Mouse (Mus musculus) monocyte, adult 5-6 weeks (primary cell): ENCODE measurements at regions not wholly inside any gene's neighbourhood (a gene's known extent, or its start where the extent isn't known, plus 50 kb on each side); places are given as distances from the start of the nearest gene placed in this dataset.

ENCODE experiments used
- ATAC-seq: fragments of 153-309, 156-312 bp; replicated peaks from 2 replicates; pipeline ENCODE4 v1.8.0; 2017; ENCODE audit warnings: mild to moderate bottlenecking; ENCODE audit not compliant: low TSS enrichment, insufficient number of reproducible peaks, severe bottlenecking, poor library complexity, low FRiP score

DNA sequence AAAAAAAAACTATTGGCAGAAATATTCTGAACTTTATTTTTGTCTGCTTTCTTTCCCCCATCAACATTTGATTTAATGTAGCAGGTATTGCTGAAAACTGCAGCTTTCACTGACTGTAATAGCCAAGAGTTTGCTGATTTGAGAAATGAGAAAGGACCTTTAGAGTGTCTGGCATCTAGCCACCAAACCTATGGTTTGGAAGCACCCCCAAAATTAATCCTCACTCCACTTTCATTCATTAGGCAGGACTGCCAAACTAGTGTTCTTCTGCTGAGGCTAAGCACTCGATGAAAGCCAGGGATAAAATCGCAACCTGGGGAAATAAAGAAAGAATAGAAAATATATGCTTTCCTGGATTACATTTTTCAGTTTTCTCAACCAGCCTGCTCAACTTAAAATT lies 320.4 kb downstream of the Atp6ap1l start:
- no peak for ATAC-seq

DNA sequence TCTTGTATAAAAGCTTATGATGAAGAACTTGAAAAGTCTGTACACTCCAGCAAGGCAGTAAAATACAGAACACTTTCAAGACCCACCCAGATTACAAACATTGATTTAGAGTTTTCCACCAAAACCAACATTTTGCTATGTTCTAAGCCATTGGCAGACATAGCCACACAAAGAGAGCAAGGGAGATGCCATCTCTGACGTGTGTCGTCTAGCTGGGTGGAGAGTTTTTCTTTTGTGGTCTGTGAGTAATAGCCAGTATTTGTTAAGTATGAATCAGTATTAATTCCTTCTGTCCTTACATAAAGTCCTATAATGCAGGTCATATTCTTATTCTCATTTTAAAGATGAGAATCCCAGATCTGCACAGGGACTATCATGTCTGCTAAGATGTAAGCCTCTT lies 329.8 kb downstream of the Atp6ap1l start:
- ATAC-seq, result no peak

DNA sequence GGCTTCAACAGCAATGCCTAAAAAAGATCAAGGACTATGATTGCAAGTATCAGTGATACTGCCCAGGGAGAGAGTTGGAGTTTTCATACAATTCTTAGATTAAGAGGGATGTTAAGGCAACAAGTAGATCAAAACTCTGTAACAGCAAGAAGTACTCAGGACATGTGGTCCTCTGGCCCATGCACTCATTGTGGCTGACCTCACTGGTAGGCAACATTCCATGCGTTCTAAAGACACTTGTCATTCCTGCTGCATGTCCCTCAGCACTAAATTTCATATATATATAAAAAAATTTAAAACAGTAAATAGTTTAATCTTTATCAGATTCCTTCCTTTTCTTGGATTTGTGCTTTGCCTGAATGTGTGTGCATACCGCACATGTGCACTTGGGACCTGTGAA lies 332.6 kb downstream of the Atp6ap1l start:
- no peak for ATAC-seq

DNA sequence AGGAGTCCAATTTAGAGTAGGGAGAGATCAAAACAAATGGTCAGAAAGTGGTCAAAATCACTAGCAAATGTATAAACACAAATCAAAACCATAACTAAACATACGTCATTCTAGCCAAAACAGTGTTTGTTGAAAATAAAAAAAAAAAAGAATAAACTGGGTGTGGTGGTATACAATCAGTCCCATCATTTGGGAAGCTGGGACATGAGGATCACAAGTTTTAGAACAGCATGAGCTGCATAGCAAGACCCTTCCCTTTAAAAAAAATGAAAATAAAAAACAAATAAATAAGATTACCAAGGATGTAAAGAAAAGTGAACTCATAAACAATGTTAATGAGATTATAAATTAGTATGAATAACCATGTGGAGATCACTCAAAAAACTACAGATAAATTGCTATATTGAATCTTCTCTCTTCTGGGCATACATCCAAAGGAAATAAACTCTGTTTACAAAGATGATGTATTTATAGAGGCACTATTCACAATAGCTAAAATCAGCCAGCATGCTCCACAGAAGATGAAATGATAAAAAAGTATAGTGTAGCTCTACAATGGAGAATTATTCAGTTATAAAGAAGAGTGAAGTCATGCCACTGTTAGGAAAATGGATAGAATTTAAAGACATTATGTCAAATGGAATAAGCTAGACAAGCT lies 341.8 kb downstream of the Atp6ap1l start:
- no peak for ATAC-seq

DNA sequence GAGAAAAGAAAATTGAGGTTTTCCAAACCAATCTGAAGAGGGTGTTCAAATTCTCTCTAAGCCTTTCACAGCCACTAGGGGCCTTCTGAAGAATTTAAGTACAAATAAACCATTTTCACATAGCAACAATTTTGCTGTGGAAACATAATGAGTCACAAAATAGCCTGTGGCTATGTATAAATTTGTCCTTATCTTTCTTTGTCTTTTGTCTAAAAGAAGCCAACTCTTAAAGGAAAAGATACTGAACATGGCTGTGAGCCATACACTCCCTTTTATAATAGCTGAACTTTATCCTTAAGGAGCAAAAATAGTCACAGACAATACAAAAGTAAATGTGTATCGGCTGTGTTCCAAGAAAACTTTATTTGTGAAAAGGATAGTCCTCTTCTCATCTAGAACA lies 345.1 kb downstream of the Atp6ap1l start:
- no peak for ATAC-seq

DNA sequence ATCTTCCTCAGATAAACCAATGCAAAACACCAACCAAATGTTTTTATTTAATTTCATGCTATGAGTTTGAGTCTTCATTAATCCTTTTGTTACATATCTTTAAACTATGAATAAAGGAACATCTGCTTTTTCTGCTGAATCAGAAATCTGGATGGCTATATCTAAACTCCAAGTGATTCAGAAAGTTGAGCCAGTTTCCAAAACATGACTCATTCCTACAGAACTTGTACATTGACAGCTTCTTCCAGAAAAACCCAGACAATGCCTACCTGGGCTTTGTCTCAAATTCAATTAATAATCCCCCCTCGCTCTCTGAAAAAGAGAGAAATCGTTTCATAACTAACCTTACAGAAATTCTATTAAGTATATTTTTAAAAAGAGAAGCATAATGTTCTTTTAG lies 345.7 kb downstream of the Atp6ap1l start:
- no peak for ATAC-seq

DNA sequence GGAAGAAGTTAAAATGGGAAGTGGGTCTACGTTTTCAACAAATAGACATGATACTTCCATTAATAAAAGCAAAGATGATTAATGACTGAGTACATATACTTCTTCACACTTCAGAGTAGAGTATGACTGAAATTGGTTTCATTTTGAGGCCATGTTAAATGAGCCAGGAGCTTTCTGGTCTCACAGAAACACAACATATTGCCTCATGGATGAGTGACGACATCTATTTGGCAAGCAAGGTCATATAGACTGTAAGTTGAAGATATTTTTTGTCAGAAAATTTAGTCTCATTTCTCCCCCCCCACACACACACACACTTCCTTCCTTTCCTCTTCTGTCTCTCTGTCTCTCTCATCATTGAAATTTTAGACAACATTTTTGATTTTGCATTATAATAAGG lies 354.0 kb downstream of the Atp6ap1l start:
- no peak for ATAC-seq

DNA sequence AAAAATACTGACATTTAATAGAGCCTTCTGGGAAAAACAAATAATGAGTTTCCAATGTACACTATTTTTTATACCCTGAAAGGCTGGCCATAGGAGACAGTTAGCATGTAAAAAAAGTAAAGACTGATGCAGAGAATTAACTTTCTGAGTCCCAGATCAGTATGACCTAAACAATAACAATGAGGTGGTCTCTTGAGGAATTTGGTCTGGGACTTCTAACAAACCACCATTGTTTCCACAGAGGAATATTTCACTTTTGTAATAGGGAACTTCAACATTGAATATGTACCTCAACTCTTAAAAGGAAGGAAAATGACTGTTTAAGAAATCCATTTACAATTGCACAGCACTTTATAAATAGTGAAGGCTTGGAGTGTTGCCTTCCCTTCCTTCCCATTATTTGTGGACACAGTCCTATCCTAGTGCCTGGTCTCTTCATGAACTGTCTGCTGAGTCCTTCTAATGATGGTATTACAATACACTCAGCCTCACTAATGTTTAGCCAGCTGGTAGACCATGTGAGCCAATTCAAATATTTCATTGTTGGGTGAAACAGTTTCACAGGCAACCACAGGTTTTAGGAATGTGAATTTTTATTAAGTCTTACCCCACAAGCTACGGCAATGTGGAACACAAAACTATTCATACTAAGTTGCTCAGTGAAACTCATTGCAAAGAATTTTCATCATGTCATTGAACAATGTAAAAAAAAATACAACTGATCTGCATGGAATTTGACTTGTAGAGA lies 358.7 kb downstream of the Atp6ap1l start:
- no peak for ATAC-seq

DNA sequence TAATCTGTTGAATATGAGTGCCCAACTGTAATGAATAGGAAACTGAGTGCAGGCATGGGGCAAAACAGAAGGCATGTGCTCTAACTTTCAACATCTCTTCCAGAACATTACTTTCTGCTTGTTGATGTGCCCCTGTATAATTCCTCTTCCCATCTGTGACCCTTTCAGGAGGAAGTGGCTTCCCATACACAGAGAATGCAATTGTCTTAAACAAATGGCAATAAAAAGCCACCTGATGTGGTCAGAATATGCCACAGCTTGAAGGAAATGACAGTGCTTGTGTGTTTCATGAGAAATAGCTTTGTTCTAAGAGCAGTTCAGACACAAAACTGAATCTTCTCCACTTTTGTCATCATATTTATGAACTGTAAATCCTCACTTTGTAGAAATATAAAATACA lies 359.3 kb downstream of the Atp6ap1l start:
- no peak for ATAC-seq

DNA sequence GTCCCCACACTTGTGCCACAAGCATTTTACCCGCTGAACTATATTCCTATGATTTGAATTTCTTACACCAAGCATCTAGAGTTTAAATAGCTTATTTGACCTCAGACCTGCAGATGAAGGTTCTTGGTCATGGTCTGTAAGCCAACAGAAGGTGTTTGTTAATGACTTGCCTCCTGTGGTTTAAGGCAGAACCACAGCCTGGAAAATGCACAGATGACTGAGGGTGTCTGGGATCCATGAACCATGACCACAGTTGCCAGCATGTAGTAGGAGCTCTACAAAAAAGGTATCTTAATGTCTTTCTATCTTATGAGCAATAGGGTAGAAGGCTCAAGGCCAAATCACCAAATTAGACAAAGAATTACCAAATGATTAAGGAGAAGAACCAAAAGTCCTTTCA lies 367.6 kb downstream of the Atp6ap1l start:
- no peak for ATAC-seq

DNA sequence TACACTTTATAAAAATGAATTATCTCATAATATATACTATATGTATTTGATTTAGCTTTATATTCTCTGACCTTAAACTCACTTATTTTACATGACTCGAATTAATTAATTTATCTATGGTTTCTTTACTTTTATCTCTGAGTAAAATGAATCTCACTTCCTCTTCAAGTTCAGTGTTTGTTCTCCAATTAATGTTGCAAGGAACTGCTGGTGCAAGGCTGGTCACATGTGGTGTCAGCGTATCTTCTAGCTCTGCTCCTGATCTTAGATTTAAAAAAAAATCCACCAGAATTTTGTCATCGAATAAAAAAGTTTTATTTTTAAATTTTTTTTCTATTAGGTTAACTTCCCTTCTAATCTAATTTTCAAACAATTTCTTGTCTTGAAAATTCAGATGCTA lies 378.2 kb downstream of the Atp6ap1l start:
- no peak for ATAC-seq

DNA sequence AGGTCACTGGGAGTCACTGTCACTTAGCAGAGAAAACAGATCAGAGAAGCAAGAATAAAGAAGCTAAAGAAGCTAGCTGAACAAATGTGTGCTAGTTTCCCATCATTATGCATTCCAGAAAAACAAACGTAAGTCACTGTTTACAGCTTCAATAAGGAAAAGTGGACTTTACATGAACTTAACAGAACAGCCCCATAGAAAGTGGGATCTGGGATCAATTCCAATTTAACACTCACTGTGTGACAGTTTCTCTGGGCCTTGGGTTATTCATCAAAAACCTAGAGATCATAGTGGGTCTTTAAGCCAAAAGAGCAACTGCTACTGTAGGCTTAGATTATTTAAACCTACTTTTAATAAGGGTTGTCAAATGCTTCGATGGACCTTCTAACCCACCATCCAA lies 379.4 kb downstream of the Atp6ap1l start:
- no peak for ATAC-seq

DNA sequence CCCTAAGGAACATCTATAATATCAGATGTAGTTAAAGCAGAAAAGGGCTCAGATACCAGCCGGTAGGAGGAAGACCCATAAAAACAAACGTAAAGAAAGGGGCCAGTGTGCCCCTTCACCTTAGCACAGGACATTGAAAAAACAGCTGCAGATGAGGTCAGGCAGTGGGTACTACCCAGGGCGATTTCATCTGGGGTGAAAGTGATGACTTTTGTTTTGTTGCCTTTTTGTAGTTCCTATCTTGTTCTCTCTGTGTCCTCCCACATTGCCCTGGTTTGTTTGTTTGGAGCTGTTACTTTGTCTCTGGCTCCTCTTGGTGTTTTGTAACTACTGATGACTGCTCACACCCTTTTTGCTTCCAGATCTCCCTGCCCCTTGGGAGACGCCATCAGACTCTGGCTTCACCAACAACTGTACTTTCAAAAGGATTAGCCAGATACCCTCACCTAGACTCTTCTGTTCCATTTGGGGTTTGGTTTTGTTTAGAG lies 383.4 kb downstream of the Atp6ap1l start:
- no peak for ATAC-seq

DNA sequence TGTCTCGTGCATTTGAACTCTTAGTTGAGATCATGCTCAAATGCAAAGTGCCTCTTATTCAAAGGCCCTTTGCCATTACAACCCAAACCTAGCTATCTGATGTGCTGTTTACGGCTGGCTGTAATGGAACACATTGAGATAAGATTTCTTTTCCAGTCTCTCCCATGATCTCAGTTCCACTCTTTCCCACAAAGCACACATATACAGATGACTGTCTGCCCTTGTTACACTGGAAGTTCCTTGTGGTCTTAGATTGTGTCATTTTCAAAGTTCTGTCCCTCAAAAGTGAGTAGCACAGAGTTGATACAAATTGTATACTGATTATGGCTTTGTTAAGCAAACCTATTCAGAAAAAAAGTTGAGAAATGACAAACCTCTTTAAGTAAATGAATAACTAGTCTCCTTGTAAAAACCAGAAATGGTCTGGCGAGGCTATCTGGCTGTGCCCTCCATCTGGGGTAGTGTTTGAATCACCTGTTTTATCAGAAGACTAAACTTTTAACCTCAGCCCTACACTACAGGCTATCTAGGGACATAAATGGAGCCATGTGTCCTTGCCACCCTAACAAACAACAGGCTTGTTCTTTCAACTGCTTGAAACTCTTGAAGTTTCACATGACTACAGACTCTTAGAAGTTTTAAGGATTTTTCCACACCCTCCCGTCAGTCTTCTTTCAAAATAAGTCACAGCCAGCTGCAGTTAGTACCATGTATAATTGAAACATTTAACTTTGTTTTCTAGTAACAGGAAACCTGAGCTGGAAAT lies 384.0 kb downstream of the Atp6ap1l start:
- no peak for ATAC-seq

DNA sequence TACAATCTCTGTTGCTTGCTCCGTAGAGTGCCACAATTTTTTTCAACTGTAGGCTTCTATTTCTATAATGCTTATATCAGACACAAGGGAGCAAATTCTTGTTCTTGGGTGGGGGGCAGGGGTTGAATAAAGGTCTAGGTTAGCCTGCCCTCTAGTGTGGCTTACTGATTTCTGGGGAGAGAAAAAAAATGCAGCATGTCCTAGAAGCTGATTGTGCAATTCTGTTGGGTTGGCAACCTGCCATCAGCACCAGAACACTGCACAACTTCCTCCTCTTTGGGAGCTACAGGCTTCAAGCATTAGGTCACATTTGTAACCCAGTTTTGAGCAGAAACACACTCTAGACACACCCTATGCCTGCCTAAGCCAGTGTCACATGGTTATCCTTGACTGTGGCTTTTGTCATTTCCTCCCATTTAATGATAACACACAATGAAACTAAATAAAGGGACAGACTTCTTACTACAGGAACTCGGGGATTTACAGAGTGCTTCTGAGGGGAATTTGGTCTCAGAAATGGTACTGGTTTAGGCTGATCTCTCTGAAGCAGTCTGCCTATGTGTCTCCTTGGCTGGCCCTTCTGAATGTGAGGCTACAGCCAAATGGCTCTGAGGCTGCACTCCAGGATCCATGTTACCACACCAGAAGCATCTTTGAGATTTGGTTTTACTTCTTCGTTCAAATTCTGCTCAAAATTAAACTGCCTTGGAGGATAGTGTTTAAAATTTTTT lies 389.2 kb downstream of the Atp6ap1l start:
- peak; percentile 88 for ATAC-seq

DNA sequence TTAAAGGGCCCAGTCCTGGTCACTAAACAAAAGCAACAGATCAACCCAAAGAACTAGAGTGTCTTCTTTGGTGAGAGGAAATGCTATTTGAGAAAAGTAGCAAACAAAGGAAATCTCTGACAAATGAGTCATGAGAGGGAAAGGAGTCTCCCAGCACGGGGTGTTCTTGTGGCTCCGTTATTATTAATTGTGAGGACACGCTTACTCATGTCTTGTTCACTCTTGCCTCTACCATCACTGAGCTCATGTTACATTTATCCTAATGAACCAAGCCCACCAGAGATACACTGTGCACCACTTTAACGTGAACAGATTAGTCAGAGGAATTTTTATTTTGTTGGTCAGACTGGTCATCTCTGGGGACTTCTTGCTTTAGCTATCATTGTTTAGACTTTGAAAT lies 391.3 kb downstream of the Atp6ap1l start:
- ATAC-seq, result no peak

DNA sequence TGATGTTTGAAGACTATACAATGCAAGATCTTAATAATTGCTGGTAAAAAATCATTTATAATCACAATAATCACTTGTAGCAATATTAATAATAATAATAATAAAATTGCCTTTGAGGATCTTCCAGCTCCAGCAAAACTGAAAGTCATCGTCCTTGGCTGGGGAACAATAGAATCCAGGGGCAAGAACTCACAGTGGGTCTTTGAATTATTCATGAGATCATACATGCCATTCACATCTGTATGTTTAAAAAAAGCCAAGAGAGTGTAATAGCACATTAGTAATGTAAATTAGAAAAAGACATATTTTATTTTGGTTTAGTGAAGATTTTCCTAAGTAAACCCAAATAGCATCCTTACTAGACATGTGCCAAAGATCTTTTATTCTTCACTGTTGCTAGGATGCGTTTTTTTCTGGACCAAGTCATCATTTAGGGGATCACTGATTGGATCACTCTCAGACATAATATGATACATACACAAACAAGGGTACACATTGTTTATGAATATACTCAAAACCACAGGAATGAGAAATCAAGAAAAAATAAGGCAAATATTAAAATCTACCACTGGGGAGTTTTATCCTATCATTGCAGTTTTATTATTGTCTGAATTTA lies 392.3 kb downstream of the Atp6ap1l start:
- ATAC-seq, result no peak

DNA sequence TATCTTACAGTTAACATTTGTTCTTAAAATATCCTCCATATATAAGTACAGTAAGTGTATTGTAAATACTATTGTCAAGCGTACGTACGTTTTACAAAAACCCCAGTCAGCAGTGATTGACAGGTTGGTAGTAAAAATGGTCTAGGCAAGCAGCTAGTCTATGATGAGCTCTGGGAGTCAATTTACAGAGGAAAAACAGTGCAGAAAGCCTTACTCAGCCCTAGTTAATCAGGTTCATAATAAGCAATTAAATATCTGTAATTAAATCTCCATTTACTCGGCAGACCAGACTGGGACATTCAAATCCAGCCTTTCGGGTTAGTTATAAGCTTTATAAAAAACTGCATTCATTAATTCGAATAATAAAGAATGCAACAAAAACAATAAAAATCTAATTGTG lies 394.7 kb downstream of the Atp6ap1l start:
- ATAC-seq, result no peak

DNA sequence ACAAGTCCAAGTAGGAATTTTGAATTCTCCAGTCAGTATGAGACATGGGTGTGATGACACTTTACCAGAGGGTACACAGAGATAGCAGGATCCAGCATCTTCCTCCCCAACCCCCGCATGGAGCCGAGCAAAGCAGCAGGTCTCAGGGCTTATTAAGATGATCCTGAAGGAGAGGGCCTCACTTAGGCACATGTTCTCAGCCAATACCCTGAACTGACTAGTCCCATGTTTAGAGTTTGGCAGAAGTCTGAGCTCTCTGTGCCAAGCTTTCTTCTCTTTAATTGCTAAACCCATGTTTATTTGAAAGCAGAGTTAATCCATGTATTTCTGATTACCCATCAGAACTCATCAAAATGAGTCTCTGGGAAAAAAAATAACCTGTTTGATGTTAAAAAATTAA lies 402.0 kb downstream of the Atp6ap1l start:
- ATAC-seq, result no peak
